Mouse (Mus musculus): Measurements from ENCODE around the gene D930007J09Rik. TPM values are rescaled to one million over a fixed set of nuclear protein-coding genes. Genes with fewer than 3 reads are reported as not detected.

D930007J09Rik gene
- total and polyA plus RNA-seq, 3 experiments: not detected

- ATAC-seq (ENCODE audit: extremely low read depth, insufficient number of reproducible peaks, low FRiP score, poor library complexity, severe bottlenecking) (no peak), DNase-seq (ENCODE audit: low spot score) (no peak)
- Histone ChIP-seq H3K36me3 (replicated peaks) (no peaks in the 10 kb centered on the region), H3K4me1 (ENCODE audit: insufficient read depth, low read depth, low read length) (no peaks in the 10 kb centered on the region), H3K27me3 (ENCODE audit: insufficient read depth, low read length) (peaks cover 18% of the 10 kb centered on the region; the same call in 1 of the 2 replicates), H3K9me3 (replicated peaks) (no peaks in the 10 kb centered on the region), H3K4me3 (ENCODE audit: low read depth, low read length) (no peak overlapping the region)
- TF ChIP-seq POLR2AphosphoS5 (IDR thresholded peaks at IDR 0.05; ENCODE audit: insufficient replicate concordance, low read depth, low read length) (no peak), TAL1 (conservative IDR thresholded peaks at IDR 0.05; ENCODE audit: low read depth, low read length) (no peak), GATA2 (IDR thresholded peaks at IDR 0.05; ENCODE audit: borderline replicate concordance, low read depth, low read length) (no peak), GATA1 (IDR thresholded peaks at IDR 0.05; ENCODE audit: borderline replicate concordance, low read length) (no peak), CTCF (IDR thresholded peaks at IDR 0.05; ENCODE audit: low read depth, low read length) (no peak)
Observed at GRCm38 (mm10) chr13:32760795-32761194, 41.9 kb downstream of the D930007J09Rik start.

GRCm38 (mm10) chr13:32759036-32759435 is 43.6 kb downstream of the D930007J09Rik start:
- ATAC-seq (ENCODE audit: extremely low read depth, insufficient number of reproducible peaks, low FRiP score, poor library complexity, severe bottlenecking) (no peak), DNase-seq (ENCODE audit: low spot score) (no peak)
- no peaks in the 10 kb centered on the region for H3K36me3 ChIP-seq (replicated peaks)
- TF ChIP-seq TAL1 (conservative IDR thresholded peaks at IDR 0.05; ENCODE audit: low read depth, low read length) (no peak), GATA2 (IDR thresholded peaks at IDR 0.05; ENCODE audit: borderline replicate concordance, low read depth, low read length) (no peak), POLR2AphosphoS5 (IDR thresholded peaks at IDR 0.05; ENCODE audit: insufficient replicate concordance, low read depth, low read length) (no peak), CTCF (IDR thresholded peaks at IDR 0.05; ENCODE audit: low read depth, low read length) (no peak), GATA1 (IDR thresholded peaks at IDR 0.05; ENCODE audit: borderline replicate concordance, low read length) (no peak)
- no peak overlapping the region for H3K4me3 ChIP-seq (ENCODE audit: low read depth, low read length)
- no peaks in the 10 kb centered on the region for H3K9me3 ChIP-seq (replicated peaks)
- H3K4me1 ChIP-seq (ENCODE audit: insufficient read depth, low read depth, low read length): no peaks in the 10 kb centered on the region
- peaks cover 13% of the 10 kb centered on the region; the same call in 1 of the 2 replicates for H3K27me3 ChIP-seq (ENCODE audit: insufficient read depth, low read length)

Other genes with a start within 250 kb of the D930007J09Rik start
- not detected in 2 replicates for gene Mylk4, start 18.9 kb downstream of the D930007J09Rik start, total RNA-seq (2014; fragmentation: Nextera tagmentation)
- gene Mylk4, start 18.9 kb downstream of the D930007J09Rik start, total RNA-seq (2017): 0.05 TPM in 1 of 2 replicates, not detected in the other
- not detected in 2 replicates for gene Mylk4, start 18.9 kb downstream of the D930007J09Rik start, polyA plus RNA-seq (2012)
- 18.0 and 30.2 TPM in 2 replicates for gene Wrnip1, start 811 bp downstream of the D930007J09Rik start, total RNA-seq (2014; fragmentation: Nextera tagmentation)
- 46.6 and 47.9 TPM in 2 replicates for gene Wrnip1, start 811 bp downstream of the D930007J09Rik start, total RNA-seq (2017)
- 26.7 and 31.6 TPM in 2 replicates for gene Wrnip1, start 811 bp downstream of the D930007J09Rik start, polyA plus RNA-seq (2012)
- gene Serpinb1a, start 48.3 kb upstream of the D930007J09Rik start, total RNA-seq (2014; fragmentation: Nextera tagmentation): not detected in 2 replicates
- gene Serpinb1a, start 48.3 kb upstream of the D930007J09Rik start, total RNA-seq (2017): 7.5 and 8.7 TPM in 2 replicates
- not detected in 2 replicates for gene Serpinb1a, start 48.3 kb upstream of the D930007J09Rik start, polyA plus RNA-seq (2012)
- gene Serpinb1c, start 95.4 kb upstream of the D930007J09Rik start, total RNA-seq (2014; fragmentation: Nextera tagmentation): not detected in 2 replicates
- not detected in 2 replicates for gene Serpinb1c, start 95.4 kb upstream of the D930007J09Rik start, total RNA-seq (2017)
- not detected in 2 replicates for gene Serpinb1c, start 95.4 kb upstream of the D930007J09Rik start, polyA plus RNA-seq (2012)
- not detected in 2 replicates for gene Serpinb6b, start 162.4 kb upstream of the D930007J09Rik start, total RNA-seq (2014; fragmentation: Nextera tagmentation)
- 0.05 TPM in 1 of 2 replicates, not detected in the other for gene Serpinb6b, start 162.4 kb upstream of the D930007J09Rik start, total RNA-seq (2017)
- gene Serpinb6b, start 162.4 kb upstream of the D930007J09Rik start, polyA plus RNA-seq (2012): not detected in 2 replicates
- gene Serpinb9, start 200.4 kb upstream of the D930007J09Rik start, total RNA-seq (2014; fragmentation: Nextera tagmentation): 2.6 and 3.4 TPM in 2 replicates
- gene Serpinb9, start 200.4 kb upstream of the D930007J09Rik start, total RNA-seq (2017): 2.4 and 3.0 TPM in 2 replicates
- gene Serpinb9, start 200.4 kb upstream of the D930007J09Rik start, polyA plus RNA-seq (2012): 0.11 and 0.15 TPM in 2 replicates
- gene Serpinb9b, start 224.6 kb upstream of the D930007J09Rik start, total RNA-seq (2014; fragmentation: Nextera tagmentation): not detected in 2 replicates
- 0.05 TPM in 1 of 2 replicates, not detected in the other for gene Serpinb9b, start 224.6 kb upstream of the D930007J09Rik start, total RNA-seq (2017)
- gene Serpinb9b, start 224.6 kb upstream of the D930007J09Rik start, polyA plus RNA-seq (2012): not detected in 2 replicates

All from G1E (cell line).